Mouse (Mus musculus) regulatory T cell (primary cell): ENCODE measurements around the gene Sash1.

Source experiments
- in situ Hi-C: fragments of 300-600 bp; cut with MboI, MseI; formaldehyde crosslinking; loops from one replicate; pipeline ENCODE4 v1.15.1; 2025; ENCODE audit warnings: high pct_unique_total_duplicates

Gene Sash1

DNA sequence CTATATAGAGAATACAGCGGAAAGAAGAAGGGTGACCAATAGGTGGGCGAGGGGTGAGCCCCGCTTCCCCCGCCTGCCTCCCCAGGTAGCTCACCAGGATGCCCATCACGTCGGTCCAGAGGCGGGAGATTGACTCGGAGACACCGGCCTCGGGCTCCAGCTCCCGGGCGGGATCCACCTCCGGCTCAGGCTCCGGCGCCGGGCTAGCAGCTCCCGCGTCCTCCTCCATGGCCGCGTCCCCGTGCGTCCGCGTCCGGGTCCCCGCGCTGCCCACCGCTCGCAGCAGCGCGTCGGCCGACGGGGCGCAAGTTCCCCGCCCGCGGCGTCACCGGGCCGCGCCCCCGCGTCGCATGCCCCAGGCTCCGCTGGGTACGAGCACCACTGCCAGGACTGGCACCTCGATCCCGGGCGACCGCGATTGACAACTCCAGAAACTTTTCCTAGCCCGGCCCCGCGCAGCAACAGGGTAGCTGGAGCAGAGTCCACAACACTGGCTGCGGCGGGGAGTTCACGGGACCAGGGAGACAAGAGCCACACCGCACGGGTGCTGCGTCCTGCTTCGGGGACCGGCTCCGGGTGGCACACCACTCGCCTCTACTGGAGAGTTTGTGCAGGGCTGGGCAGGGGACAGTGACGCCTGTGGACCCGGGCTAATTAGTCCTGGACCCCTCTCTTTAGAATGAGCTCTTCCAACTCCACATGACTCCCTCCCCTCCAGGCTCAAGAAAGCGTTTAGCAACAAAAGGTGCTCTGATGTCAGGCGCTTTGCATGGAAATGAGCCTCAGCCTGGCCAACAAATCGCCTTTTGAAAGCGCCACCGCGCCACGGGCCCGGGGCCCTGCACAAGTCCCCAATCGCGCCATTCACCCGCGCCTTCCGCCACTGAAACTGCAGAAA is at the start of gene Sash1:
Gene Sash1 (minus strand): TSS at position 441 of the 898 bp plus-strand sequence.
- in situ Hi-C loops, result no loop called here

DNA sequence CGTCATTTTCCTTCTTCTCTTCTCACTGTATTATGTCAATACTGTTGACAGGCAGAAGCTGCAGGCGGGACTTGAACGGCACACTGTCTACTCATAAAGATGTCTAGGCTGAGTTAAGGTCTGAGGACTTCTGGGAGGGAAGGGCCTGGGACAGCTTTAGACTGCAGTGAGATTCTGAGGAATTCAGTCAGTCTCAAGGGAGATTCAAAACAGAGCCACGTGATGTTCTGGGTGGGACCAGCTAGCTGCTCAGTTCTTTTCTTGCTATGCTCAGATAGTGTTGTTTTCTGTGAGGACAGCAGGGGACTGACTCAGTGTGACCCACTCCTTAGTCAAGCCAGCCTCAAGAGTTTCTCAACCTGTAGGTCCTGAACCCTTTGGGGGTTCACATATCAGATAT is 49.7 kb upstream of the Sash1 start:
- in situ Hi-C loops, result no loop called here

DNA sequence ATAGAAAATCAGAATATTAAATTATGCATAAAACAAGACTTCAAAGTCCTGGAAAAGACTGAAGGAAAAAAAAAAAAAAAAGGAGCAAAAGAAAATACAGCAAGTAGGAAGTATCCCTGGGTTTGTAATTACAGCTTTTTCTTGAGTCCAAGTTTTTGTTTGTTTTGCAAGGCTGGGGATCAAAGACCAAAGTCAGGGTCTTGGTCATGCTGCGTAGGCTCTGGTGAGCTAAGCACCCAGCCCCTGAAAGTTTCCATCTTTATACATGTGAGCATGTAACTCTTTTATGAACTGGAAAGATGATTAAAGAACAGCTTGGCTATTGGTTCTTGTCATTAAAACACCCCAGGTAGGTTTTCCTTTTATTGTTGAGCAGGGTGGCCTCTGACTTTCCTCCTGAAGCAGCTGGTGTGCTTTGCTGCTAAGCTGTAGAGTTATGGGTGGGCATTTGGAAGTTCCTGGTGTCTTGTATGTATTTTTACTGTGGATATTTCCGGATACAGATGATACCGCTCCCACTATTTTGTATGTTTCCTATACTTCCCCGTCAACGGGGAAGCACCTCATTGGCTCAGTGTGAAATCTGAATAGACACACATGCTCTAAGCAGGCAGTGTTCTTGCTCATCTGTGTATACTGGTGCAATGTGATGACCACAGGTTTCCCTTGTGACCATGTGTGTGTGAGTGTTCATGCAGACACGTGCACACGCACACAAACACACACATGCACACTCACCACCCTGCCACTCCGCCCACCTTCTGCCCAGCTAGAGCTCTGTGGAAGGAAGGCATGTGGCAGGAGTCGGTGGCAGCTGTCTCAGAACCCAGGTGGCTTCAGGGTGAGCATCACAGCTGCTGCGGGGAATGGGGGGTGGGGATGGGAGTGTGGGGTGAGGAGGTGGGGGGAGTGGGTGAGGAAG is 47.8 kb upstream of the Sash1 start:
- in situ Hi-C loops, result no loop called here

DNA sequence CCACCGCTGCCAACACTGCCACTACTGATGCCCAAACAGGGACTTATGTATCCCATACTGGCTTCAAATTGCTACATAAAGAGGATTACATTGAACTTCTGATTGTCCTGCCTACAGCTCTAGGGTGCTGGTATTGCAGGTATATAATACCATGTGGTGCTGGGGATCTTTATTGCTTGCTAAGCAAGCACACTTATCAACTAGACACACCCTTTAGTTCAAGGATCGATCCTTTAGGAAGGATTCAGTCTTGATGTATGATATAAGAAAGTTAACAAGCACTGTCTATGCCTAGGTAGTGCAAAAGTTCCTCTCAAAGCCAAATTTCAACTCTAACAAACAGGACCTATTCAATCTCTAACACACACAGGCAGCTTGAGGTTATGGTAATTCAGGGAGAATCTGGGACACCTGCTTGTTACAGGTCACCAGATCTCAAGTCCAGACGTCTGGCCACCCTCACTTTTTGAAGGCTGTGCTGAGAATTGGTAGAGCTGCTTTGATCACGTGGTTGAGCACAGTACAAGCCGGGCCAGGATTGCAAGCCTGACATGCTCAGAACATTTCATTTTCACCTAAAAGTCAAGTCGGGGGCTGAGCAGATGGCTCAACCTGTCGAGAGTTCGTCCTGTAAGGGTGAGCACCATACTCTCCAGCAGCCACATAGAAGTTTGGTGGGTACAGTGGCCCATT is 45.8 kb upstream of the Sash1 start:
- in situ Hi-C loops, result no loop called here

DNA sequence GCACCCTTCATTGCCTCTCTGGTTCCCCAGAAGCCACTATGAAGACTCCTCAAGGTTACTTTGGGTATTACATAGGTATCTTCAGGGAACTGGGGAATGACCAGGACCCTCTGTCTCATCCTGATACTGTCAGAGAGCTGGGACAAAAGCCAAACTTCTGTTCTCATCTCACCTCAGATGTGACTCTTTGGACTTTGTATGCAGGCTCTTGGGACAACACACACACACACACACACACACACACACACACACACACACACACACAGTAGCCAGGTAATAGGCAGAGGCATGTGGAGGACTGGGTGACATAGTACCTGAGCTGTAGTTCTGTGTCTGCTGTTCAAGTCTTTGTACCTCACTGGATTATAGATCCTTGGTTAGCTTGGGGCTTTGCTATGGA is 44.8 kb upstream of the Sash1 start:
- in situ Hi-C loops, result no loop called here

DNA sequence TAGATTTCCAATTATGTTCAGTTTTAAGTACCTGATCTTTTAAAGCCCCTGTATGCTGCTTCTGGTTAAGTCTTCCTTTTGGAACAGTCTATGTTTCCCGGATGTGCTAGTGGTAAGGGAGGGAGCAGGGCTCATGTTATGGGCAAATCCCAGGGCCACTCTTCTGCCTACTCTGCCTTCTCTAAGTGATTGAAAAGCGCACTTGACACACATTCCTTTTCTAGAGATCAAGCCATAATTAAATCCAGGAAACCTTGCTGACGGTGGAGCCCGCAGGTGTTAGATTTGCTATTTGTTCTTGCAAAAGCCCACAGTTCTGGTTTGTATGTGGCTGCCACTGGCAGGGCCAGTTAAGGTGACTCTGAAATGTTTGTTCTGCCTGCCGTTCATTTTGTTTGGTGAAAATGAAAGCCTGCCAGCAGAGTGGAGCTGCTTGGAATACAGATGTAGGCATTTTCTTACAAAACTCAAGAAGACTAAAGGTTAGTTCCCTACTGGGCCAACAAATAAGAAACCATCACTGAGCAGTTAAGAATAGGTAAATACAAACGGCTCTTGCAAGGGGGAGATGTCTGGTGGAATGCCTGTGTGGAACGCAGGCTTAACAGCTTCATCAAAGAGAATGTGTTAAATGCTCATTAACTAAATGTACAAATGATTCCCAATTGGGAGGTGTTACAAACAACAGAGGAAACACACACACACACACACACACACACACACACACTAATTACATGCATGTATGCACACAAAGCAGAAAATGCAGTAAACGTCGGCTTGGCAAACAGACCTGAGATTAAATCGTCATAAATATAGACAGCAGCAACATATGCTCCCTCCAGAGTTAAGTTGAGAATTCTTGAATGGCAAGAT is 43.1 kb upstream of the Sash1 start:
- in situ Hi-C loops, result no loop called here

DNA sequence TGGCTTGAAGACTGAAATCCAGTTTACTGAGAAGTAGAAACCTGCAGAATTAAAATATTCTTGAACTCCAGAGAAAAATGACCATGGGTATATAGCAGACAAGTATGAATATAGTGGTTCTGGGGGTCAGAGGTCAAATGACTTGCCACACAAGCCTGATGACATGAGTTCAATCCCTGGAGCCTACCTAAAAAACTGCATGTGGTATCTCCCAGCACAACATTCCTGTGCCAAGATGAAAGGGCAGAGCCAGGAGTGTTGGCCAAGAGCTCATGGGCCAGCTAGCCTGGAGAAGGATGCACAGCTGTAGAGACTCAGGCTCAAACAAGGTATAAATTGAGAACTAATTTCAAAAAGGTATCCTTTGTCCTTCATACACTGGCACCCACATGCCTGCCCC is 42.4 kb upstream of the Sash1 start:
- in situ Hi-C loops, result no loop called here

DNA sequence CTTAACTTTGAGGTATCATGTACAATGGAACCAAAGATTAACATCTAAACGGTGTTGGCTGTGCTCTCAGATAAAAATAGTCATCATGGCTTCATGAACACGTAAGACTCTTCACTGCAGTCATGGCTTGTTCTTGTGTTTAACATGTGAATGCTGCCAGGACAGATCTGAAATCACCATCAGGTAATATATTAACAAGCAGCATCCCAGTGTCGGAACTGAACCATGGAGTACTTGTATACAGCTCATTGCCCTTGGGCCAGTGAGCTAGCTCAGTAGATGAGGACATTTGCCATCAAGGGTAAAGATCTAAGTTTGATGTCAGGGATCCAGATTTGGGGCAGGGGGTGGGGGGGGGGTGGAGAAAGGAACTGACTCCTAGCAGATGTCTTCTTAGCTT is 41.0 kb upstream of the Sash1 start:
- in situ Hi-C loops, result no loop called here

DNA sequence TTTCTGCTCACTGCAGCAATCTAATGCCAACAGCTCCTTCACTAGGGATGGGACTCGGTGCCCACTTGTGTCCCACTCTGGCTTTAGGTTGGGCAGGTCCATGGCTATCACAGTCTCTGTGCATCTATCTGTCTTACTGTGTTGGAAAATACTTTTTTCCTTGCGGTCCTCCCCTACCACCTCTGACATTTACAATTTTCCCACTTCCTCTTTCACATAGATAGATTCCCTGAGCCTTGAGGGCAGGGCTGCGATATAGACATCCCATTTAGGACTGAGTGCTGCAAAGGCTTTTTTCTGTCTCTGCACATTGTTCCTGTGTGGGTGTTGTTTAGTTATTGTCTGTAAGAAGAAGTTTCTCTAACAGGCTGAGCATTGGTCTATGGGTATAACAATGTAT is 40.4 kb upstream of the Sash1 start:
- in situ Hi-C loops, result no loop called here

DNA sequence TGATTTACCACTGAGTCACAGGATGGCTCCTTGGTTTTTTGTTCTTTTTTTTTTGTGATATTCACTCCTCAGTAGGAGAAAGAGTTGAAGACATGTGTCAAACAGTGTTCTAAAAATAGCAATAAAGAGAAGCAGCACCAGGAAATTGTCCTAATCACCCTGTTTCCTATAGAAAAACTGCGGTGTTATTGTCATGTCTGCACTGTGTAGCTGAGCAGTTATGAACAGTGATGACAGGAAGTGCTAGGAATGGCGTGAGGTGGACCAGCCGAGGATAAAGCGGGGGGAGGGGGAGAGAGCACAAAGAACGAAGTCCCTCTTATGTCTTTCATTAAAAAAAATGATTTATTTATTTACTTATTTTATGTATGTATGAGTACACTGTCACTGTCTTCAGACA is 39.4 kb upstream of the Sash1 start:
- in situ Hi-C loops, result no loop called here

DNA sequence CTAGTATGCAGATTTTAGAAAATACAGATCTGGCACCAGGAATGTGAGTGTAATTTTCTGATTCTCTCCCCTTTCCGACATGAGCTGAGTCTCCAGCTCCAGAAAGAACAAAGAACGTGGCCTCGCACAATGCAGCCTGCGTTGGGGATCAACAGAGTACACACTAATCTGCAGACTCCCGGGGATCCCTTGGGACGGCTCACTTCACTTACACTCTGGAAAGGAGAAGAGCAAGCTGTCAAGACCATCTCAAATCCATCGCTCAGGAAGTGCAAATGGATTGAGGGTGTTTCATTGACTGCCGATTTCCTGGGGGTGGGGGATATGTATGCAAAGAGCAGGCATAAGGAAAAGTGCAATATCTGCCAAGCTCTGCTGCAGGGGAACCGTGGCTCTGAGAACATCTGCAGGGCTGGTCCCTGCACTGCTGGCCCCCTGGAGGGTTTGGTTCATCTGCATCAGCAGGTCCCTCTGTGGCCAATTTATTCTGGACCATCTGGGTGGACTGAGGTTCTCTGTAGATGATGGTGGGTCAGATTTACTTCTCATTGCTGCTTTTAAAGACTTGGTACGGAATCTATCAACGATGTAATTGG is 35.3 kb upstream of the Sash1 start:
- in situ Hi-C loops, result no loop called here

DNA sequence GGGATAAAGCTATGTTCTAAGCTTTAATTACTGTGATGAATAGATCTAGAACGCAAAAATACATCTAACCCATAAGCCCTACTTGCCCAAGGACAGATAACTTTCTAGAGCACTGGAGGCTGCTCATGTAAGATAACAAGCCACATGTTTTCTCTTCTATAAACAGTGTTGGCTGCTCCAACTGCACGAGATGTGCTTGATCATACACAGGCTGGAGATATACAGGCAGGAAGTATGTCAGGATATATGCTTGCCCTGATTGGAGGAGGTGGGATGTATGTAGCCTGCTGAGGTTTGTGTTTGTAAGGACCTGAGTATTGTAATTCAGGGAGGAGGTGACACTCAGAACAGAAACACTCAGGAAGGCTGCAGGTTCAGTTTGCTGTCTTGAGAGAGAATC is 31.9 kb upstream of the Sash1 start:
- in situ Hi-C loops, result no loop called here

DNA sequence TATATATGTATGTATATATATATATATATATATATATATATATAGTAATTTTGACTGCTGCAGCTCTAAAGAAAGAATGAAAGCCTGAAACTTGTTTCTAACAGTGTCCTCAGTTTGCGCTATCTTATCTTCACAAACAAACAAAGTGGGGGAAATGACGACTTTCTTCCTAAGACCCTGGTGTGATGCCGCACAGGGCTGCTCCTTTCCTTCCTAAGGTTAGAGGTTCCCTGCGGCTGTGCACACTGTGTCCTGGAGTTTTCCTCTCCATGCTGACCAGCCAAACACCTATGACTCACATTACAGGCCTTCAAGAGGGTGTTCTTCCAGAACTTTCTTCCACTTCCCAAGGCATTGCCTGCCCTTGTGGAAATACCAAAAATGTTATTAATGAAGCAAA is 31.5 kb upstream of the Sash1 start:
- in situ Hi-C loops, result no loop called here

DNA sequence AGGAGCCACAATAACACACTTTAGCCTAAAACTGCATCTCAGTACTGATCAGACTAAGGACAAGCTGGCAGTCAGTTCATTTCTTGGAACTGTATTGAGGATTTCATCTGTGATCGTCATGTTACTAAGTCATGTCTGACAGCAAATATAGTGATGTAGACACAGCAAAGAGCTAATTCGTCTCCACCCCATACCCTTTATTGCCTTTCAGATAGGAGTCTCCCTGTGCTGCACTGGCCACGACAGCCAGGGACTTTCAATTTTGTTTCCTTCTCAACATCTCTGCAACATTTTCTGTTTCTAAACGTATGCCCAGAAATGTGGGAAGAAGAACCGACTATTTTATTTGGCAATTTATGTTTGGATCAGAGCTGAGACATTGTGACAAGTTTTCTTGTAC is 29.9 kb upstream of the Sash1 start:
- in situ Hi-C loops, result no loop called here

DNA sequence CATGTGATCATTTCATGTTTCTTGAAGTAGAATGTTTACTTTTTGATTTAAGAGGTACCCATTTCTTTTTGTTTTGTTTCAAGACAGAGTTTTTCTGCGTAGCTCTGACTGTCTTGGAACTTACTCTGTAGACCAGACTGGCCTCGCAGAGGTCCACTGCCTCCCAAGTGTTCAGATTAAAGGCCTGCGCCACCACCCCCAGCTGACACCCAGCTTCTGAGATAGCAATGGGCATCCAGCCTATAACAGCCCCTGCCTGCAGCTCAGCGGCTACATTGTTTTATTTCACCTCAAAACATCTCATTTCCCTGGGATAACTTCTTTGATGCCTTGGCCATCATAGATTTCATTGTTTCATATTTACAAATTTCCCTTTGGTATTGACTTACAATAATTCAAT is 28.0 kb upstream of the Sash1 start:
- in situ Hi-C loops, result no loop called here

DNA sequence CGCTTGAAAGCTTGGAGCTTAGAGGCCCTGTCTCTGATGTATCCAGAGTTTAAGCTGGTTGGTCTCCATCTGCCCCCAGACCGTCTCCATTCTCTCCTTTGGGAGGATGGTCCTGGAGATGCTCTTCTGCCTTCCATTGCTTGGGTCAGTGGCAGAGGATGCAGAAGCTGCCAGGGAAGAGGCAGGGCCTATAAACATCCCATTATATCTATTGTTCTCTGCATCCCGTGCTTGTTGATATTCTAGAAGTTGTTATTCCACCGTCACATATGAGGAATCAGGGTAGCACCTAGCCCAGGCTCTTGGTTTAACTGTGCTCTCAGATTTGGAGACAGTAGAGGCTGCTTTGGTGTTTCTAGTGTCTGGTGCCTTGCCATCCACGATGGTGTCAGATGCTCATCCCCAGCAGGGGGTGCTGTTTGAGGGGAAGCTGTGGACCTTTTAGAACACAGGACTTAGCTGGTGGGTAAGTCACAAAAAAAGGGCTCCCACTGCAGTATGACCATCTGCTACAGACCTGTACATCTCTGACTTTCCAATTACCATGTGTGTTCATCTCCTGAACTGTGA is 26.9 kb upstream of the Sash1 start:
- in situ Hi-C loops, result no loop called here

DNA sequence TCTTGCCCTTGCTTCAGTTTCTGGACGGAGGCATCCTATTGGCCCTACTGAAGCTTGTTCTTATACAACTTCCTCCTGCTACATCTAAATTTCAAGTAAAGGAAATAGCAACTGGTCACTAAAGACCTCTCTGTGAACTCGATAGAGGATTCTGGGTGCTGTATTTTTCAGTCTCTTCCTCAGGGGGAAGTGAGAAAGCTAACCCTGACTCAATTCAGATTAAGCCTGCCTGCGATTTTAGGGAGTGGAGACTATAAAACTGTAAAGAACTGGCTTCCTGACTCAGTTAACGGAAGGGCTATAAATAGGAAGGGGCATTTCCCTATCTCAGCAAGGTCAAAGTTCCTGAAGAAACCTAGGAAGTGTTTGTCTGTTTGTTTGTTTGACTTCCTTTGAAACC is 26.3 kb upstream of the Sash1 start:
- in situ Hi-C loops, result no loop called here

DNA sequence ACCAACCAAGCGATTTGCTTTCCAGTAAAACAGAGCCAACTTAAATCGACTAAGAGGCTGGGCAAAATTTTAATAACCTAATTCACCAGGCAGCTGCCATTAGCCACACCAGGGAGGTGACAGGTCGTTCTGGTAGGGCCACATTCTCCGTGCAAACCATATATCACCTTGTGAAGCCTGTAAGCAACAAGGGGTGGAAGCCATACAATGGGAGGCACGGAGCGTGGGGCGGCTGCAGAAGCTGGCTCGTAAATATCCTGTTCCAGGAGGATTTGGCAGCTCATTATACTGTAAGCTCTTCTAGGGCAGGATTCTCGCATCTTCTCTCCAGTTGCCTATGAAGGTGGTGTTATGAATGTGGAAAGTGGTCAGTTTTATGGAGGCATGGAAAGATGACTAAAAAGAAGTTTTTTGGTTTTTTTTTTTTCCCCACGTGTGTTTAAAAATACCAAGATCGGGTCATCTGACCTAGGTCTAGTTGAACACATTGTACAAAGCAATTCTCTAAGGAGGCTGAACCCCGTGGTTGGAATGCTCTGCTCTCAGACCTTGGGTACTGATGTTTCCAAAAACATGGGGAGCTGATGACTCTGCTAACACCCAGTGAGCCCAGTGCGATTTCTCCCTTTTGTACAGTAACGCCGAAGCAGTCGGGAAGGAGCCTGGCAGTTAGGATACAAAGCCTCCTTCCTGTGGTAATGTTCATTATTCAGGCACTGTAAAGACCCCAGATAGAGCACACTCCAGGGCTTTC is 24.5 kb upstream of the Sash1 start:
- in situ Hi-C loops, result no loop called here

DNA sequence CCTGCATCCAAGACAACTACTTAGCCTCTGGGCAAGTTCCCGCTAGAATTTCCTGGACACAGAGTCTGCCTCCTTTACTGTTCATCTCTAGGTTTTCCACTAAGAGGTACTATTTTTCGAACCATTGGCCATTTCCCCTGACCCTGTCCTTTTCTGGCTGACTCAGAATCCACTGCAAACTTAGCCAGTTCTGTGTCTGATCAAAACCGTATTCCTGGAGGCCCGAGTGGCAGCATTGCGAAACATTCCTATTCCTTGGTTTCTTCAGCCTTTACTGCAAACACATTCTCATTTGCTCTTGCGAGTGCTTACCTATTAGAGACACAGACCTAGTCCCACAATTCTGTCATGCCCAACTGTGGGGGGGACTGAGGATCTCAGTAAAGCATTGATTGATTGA is 17.2 kb upstream of the Sash1 start:
- in situ Hi-C loops, result loop anchor here (10.0 kb wide), 1 partner anchor 542 kb away; no protein-coding TSS in a partner anchor

DNA sequence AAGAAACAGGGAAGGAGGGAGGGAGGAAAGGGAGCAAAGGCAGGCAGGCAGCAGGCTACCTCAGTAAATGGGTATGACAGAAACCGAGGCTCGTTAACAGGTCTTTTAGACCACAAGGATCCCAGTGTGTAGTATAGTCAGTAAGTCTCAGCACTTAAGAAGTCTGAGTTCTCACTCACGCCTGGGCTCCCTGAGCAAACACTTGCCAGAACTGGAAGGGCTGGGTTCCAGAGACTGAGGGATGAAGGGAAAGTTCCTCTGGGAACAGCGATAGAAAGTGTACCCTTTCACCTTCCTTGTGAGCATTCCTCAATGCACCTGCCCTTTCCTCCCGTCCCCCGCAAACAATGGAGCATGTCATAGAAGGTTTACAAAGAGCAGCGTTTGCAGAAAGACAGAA is 16.5 kb upstream of the Sash1 start:
- in situ Hi-C loops, result loop anchor here (10.0 kb wide), 1 partner anchor 542 kb away; no protein-coding TSS in a partner anchor
